Comparison of ENCODE assay signal across 15 mouse cellular contexts in genomic region chr3:68267905-68268304, GRCm38 (mm10).
DNase-seq lines count a peak whose midpoint lies in the region.
"Had no signal": no experiment of that assay in that cellular context is flagged by ENCODE, and none has a peak within 500 bp of the region (broad histone marks: within the 10 kb centered on the region; RNA-seq: fewer than 3 reads in every experiment).

No protein-coding gene starts in this region.

- DNase-seq in layer of hippocampus, adult 11-12 months (ENCODE audit: low spot score), result peak; percentile 39
- DNase-seq in layer of hippocampus, adult 9-10 months (ENCODE audit: low spot score), result no peak
- peak; percentile 33 for DNase-seq in layer of hippocampus, adult 9-11 months
- no peak for DNase-seq in layer of hippocampus, postnatal 25 days (ENCODE audit: extremely low spot score in 1 of 2, low spot score in 1 of 2)
- DNase-seq in adrenal gland, adult 2 months, result no peak
- DNase-seq: adrenal gland, adult 8-10 months; adrenal gland, postnatal 14 days; adrenal gland, postnatal 36 days; cerebellum, adult 11 months; cerebellum, adult 18-20 months; cerebellum, adult 8-10 months; cerebellum, adult 9-11 months; cerebellum, postnatal 14 days; cerebellum, postnatal 36 days; embryo, embryonic 11 days had no signal

Comparison
In these comparisons a context has a peak if more than half of its experiments do, and no peak if none do; other contexts are left out.
1. DNase-seq: peak in layer of hippocampus, adult 11-12 months (single experiment) and layer of hippocampus, adult 9-11 months (single experiment); none in layer of hippocampus, adult 9-10 months (single experiment), layer of hippocampus, postnatal 25 days (0 of 2) and adrenal gland, adult 2 months (single experiment).